Mouse (Mus musculus) bone marrow macrophage, adult 2 months (primary cell): Measurements from ENCODE around the gene Asic2.

Experiments
- CTCF ChIP-seq: IDR thresholded peaks from 2 replicates; pipeline ENCODE4 v1.5.1; 2012; ENCODE audit warnings: low read depth, mild to moderate bottlenecking, low read length, moderate library complexity
- POLR2A ChIP-seq: IDR thresholded peaks from 2 replicates; pipeline ENCODE4 v1.6.1; 2012; ENCODE audit warnings: mild to moderate bottlenecking, low read depth, low read length, borderline replicate concordance

DNA sequence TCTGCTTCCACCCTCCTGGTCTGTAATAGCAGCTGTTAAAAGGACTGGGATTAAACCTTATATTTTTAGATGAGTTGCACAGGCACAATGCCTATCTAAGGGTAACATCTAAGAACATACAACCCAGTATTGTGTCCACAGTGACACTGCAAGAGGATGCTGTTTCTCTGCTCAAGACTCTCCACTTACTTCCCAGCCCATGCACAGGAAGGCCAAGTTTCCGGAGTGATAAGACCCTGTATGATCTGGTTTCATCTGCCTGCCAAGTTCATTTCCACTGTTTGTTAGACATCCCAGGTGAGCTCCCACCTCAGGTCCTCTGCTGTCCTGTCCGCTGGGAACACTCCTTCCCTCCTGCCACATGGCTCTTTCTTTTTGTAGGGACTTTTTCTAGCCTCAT lies 908.2 kb downstream of the Asic2 start:
- TF ChIP-seq POLR2A (no peak), CTCF (no peak)
